Mouse (Mus musculus): Measurements from ENCODE around the gene Pgm2. TPM values are rescaled to one million over a fixed set of nuclear protein-coding genes. Genes with fewer than 3 reads are reported as not detected.

Pgm2 gene
- polyA plus RNA-seq, 1 experiment = 17.2 TPM

GRCm38 (mm10) chr5:64109217-64109616 lies 16.5 kb downstream of the Pgm2 start:
- TF ChIP-seq CTCF (IDR thresholded peaks at IDR 0.05; ENCODE audit: borderline replicate concordance, extremely low read depth, insufficient read depth, insufficient read length) = peak; percentile 22; the same call in 1 of the 2 replicates
- TF ChIP-seq POLR2A (IDR thresholded peaks at IDR 0.05; ENCODE audit: borderline replicate concordance, extremely low read depth, insufficient read depth, insufficient read length, poor library complexity, severe bottlenecking) = no peak
- DNase-seq (ENCODE audit: low read depth) = peak; percentile 32

DNA sequence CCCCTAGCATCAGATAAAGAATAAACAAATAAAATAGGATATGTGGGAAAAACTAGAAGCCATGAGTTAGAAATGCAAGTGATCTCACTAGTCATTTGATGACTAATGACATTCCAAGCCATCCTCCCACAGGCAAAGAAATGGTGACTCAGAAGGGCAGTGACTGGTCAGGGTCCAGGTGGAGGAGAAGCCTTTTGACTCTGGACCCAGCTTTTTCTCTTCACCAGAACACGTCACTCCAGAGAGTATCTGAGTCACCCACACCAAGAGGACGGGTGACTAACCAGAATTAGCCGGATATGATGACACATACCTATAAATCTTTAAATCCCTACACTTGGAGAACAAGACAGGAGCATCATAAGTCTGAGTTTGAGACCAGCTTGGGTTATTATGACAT lies 19.6 kb downstream of the Pgm2 start:
- no peak for DNase-seq (ENCODE audit: low read depth)
- TF ChIP-seq POLR2A (IDR thresholded peaks at IDR 0.05; ENCODE audit: borderline replicate concordance, extremely low read depth, insufficient read depth, insufficient read length, poor library complexity, severe bottlenecking) = no peak

DNA sequence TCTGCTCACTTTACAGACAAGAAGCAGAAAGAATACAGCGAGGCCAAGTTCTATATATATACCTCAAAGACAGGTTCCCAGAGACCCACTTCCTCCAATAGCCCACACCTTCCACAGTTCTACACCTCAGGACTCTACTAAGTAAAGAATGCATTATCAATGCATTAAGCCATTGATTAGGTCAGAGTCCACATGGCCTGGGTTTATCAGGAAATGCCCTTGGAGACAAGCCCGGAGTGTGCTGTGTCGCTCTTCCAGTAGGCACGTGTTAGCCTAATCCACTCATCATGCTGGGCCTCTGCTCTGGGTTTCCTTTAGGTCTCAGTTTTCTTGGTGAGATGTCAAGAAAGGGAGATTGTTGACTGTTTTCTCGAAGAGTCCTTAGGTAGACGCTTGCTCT lies 21.5 kb downstream of the Pgm2 start:
- TF ChIP-seq CTCF (IDR thresholded peaks at IDR 0.05; ENCODE audit: borderline replicate concordance, extremely low read depth, insufficient read depth, insufficient read length) (no peak), POLR2A (IDR thresholded peaks at IDR 0.05; ENCODE audit: borderline replicate concordance, extremely low read depth, insufficient read depth, insufficient read length, poor library complexity, severe bottlenecking) (no peak)
- DNase-seq (ENCODE audit: low read depth) = no peak

- peak; percentile 40 for DNase-seq (ENCODE audit: low read depth)
- no peak for TF ChIP-seq POLR2A (IDR thresholded peaks at IDR 0.05; ENCODE audit: borderline replicate concordance, extremely low read depth, insufficient read depth, insufficient read length, poor library complexity, severe bottlenecking)
- no peak for TF ChIP-seq CTCF (IDR thresholded peaks at IDR 0.05; ENCODE audit: borderline replicate concordance, extremely low read depth, insufficient read depth, insufficient read length)
Observed at GRCm38 (mm10) chr5:64117191-64117590, 24.4 kb downstream of the Pgm2 start.

DNA sequence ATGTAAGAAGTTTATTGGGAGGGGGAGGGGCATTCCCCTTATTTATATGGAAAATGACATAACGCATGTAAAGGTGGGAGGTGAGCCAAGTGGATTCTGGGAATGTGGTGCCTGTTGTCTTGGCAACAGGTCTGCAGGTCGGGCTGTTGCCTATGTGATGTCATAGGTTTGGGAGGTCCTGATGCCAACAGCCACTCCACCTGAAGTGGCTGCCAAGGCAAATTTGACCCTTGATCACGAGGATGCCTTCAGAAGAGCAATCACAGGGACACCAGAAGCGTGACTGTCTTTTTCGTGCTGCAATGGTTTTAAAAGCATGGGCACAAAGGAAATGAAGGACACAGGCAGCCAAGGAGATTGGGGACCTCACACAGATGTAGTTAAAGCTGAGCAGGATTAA lies 33.0 kb downstream of the Pgm2 start:
- no peak for DNase-seq (ENCODE audit: low read depth)
- TF ChIP-seq POLR2A (IDR thresholded peaks at IDR 0.05; ENCODE audit: borderline replicate concordance, extremely low read depth, insufficient read depth, insufficient read length, poor library complexity, severe bottlenecking) (no peak), CTCF (IDR thresholded peaks at IDR 0.05; ENCODE audit: borderline replicate concordance, extremely low read depth, insufficient read depth, insufficient read length) (no peak)

DNA sequence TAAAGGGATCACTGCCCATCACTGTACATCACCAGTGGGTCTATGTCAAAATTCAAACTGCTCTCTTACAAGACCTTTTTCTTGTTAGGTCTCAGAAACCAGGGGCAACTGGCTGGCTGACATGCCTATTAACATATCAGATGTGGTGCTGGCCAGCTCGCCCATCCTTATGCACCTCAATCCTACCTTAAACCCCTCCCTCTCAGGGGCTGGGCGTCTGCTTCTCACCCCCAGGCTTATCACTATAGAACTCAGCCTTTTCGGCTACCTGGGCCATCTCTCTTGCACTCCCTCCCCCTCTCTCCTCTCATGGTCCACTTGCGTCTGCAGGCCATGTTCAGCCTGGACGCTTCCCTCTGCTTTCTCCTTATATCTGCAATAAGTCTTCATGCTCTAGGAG lies 38.8 kb downstream of the Pgm2 start:
- no peak for DNase-seq (ENCODE audit: low read depth)
- TF ChIP-seq CTCF (IDR thresholded peaks at IDR 0.05; ENCODE audit: borderline replicate concordance, extremely low read depth, insufficient read depth, insufficient read length) (no peak), POLR2A (IDR thresholded peaks at IDR 0.05; ENCODE audit: borderline replicate concordance, extremely low read depth, insufficient read depth, insufficient read length, poor library complexity, severe bottlenecking) (no peak)

- TF ChIP-seq POLR2A (IDR thresholded peaks at IDR 0.05; ENCODE audit: borderline replicate concordance, extremely low read depth, insufficient read depth, insufficient read length, poor library complexity, severe bottlenecking) (no peak), CTCF (IDR thresholded peaks at IDR 0.05; ENCODE audit: borderline replicate concordance, extremely low read depth, insufficient read depth, insufficient read length) (no peak)
- no peak for DNase-seq (ENCODE audit: low read depth)
Observed at GRCm38 (mm10) chr5:64133901-64134300, 41.2 kb downstream of the Pgm2 start.

GRCm38 (mm10) chr5:64136325-64136724 lies 43.6 kb downstream of the Pgm2 start:
- TF ChIP-seq POLR2A (IDR thresholded peaks at IDR 0.05; ENCODE audit: borderline replicate concordance, extremely low read depth, insufficient read depth, insufficient read length, poor library complexity, severe bottlenecking) = no peak
- peak; percentile 37; the same call in 1 of the 2 replicates for TF ChIP-seq CTCF (IDR thresholded peaks at IDR 0.05; ENCODE audit: borderline replicate concordance, extremely low read depth, insufficient read depth, insufficient read length)
- no peak for DNase-seq (ENCODE audit: low read depth)

- TF ChIP-seq POLR2A (IDR thresholded peaks at IDR 0.05; ENCODE audit: borderline replicate concordance, extremely low read depth, insufficient read depth, insufficient read length, poor library complexity, severe bottlenecking) (no peak), CTCF (IDR thresholded peaks at IDR 0.05; ENCODE audit: borderline replicate concordance, extremely low read depth, insufficient read depth, insufficient read length) (no peak)
- no peak for DNase-seq (ENCODE audit: low read depth)
Observed at GRCm38 (mm10) chr5:64140202-64140601, 47.5 kb downstream of the Pgm2 start.

GRCm38 (mm10) chr5:64144315-64144714 lies 51.6 kb downstream of the Pgm2 start:
- DNase-seq (ENCODE audit: low read depth) = no peak

GRCm38 (mm10) chr5:64146384-64147005 lies 53.7 kb downstream of the Pgm2 start:
- TF ChIP-seq POLR2A (IDR thresholded peaks at IDR 0.05; ENCODE audit: borderline replicate concordance, extremely low read depth, insufficient read depth, insufficient read length, poor library complexity, severe bottlenecking) = no peak
- no peak for TF ChIP-seq CTCF (IDR thresholded peaks at IDR 0.05; ENCODE audit: borderline replicate concordance, extremely low read depth, insufficient read depth, insufficient read length)
- no peak for DNase-seq (ENCODE audit: low read depth)

More at GRCm38 (mm10) chr5:64144315-64144714, 51.6 kb downstream of the Pgm2 start:
- TF ChIP-seq POLR2A (IDR thresholded peaks at IDR 0.05; ENCODE audit: borderline replicate concordance, extremely low read depth, insufficient read depth, insufficient read length, poor library complexity, severe bottlenecking) (no peak), CTCF (IDR thresholded peaks at IDR 0.05; ENCODE audit: borderline replicate concordance, extremely low read depth, insufficient read depth, insufficient read length) (no peak)
